Mouse (Mus musculus): ENCODE data around the gene Tmem52b.
"Not testable (repeated sequence)": the region's sequence is repeated elsewhere in the genome, so short reads cannot be mapped to it uniquely, and the experiment has no call there.

Tmem52b gene

GRCm38 (mm10) chr6:129512367-129512766 is at the start of gene Tmem52b:
Tmem52b (plus strand) TSS chr6:129512555.
- no peak for DNase-seq (ENCODE audit: low spot score)

DNA sequence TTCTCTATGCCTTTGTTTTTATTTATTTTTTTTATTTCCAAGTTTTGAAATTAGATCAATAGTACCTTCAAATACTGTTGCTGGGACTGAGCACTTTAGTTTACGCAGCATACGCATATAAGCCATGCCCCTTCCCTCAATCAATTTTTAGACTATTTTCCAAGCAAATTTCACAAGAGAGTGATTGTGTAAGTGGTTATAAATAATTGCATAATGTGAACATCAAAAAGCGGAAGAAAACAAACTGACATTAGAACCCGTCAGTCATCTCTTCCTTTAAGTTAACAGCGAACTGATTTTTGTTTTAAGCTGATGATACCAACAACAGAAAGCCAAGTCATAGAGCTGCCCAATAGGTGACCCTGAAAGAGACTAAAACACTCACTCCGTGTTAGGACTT is 41.0 kb upstream of the Tmem52b start:
- no peak for DNase-seq (ENCODE audit: low spot score)

GRCm38 (mm10) chr6:129472627-129473026 is 39.7 kb upstream of the Tmem52b start:
- DNase-seq (ENCODE audit: low spot score), result no peak

DNA sequence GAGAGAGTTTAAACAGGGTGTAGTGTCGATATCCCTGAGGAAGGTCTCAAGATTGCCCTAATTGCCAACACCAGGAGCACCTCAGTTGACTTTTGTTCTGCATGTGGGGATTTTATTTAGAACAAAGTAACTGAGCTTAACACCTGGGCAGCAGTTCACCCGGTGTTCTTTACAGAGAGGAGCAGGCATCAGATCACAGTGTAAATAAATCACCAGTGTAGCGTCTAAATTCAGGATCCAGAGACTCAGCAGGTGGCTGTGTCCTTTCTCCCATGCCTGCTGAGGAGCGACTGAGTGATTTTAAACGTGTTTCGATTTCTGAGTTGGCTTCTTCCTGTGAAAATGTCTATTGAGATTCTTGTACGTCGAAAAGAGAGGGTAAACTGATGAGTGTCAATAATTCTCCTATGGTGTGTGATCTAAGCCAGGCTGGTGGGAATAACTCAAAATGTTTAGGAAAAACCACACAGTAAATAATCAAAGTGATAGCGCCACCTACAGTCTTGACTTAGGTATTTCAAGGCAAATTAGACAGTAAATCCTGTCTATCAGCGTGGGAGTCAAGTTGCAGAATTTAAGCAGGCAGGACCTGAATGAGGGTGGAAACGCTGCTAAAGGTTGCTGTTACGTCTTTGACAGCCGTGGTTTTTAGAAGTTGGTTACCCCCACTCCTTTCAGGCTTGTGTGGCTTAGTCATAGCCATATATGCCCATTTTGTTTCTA is 35.8 kb upstream of the Tmem52b start:
- DNase-seq (ENCODE audit: low spot score), result no peak

DNA sequence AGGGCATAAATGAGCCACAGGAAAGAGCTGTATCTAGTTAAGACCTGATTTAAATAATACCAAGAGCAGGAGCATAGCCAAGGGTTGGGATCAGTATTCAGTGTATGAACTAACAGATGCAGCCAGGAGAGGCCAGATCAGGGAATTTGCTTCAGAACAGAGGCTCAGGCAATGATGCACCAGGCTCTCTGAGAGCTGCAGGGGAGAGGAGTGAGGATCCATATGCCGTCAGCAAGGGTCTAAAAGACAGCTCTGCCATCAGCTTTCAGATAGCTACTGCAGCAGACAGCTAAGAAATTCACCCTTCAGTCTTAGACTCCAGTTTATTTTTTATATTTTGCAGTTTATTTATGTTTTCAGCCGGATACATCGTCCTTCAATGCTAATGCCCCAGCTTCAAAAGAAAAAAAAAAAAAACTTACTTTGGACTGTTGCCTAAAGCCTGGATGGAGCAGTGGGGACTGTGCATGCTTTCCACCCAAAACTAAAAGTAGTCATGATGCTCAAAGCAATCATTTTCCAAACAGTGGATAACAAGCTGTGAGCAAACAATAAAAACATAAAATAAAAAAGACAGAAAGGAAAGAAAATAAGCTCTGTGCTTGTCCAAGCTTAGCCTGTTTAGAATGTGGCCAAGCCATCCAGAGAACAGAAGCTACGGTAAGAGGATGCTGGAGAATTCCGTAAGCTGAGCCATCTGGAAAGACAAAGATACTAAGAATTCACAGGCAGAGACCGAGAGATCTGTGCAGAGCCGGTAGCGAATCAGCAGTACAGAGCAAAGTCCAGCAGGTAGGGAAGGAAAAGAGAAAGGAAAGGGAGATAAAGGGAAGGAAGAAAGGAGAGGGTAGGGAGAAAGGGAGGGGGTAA is 32.0 kb upstream of the Tmem52b start:
- no peak for DNase-seq (ENCODE audit: low spot score)

GRCm38 (mm10) chr6:129494924-129495323 is 17.4 kb upstream of the Tmem52b start:
- DNase-seq (ENCODE audit: low spot score), result no peak

- no peak for DNase-seq (ENCODE audit: low spot score)
Measured at GRCm38 (mm10) chr6:129497345-129498218, 14.8 kb upstream of the Tmem52b start.

GRCm38 (mm10) chr6:129499516-129499915 is 12.8 kb upstream of the Tmem52b start:
- not testable (repeated sequence) for DNase-seq (ENCODE audit: low spot score)

- no peak for DNase-seq (ENCODE audit: low spot score)
Measured at GRCm38 (mm10) chr6:129503471-129503870, 8.9 kb upstream of the Tmem52b start.

DNA sequence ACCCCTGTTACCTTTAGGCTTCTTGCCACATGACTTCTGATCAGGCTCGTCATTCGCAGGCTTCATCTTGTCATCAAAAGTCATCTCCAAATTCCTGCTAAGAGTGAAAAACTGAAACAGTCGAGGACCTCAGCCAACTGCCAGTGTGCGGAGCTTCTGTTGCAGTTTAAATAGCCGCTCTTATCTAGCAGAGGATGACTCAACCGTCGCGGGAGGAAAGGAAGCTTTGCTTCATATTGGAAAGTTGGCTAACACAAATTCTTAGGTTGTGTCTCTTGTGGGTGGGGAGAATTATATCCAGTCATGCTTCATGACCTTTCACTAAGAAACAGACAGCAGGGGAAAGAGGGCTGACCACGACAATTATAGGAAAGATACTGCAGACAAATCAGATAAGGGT is 5.3 kb upstream of the Tmem52b start, which contains the start of gene Olr1:
TSS of gene Olr1 (minus strand) at position 142 of the 400 bp plus-strand sequence.
- no peak for DNase-seq (ENCODE audit: low spot score)

DNA sequence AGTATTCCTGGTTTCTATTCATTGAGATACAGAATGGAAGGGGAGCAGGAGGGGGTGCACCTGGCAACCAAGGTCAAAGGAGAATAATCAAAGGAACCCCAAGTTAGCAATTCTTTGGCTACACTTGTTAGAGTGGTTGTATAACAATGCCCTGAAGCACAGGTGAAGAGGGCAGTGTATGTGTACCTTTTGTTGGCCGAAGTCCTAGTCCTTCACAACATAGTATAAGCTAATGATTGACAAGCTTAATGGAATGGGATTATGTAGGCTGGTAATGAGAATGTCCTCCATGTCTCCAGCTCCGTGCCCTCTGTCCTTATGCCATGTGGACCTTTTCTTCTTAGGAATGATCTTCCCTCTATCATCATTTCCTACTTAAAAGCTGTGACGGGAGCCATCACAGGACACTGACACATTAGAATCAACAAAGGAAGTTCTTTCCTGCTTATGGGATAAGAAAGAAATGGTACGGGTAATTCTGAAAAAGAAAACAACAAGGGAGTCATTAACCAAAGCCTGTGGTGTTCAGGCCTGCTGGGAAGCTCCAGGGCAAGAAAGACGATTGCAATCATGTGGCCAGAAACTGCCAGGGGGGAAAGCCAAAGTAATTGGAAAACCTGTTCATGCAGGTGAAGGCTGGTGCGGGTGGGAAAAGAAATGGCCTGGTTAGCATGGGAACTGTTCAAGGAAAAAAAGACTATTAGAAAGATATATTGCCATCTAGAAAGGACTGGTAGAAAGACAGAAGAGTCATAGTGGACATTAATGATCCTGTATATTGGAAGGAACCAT is 2.0 kb upstream of the Tmem52b start:
- no peak for DNase-seq (ENCODE audit: low spot score)

DNA sequence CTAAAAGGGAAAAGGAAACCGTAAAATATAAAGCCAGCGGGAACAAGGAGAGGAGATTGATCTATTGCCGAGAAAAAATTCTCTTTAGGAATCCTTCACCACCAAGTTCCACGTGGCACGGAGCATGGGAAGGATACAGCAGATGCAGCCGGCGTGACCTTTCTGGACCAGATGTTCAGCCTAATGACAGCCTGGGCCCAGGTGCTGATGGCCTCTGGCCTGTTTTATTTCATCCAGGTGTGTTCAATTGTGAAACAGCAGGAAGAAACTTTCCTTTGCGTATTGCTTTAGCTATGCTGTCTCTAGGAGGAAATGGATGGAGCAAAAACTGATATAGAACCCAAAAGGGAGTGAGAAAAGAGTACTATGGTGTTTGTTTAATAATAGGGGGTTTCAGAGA is 513 bp downstream of the Tmem52b start:
- no peak for DNase-seq (ENCODE audit: low spot score)

- no peak for DNase-seq (ENCODE audit: low spot score)
Measured at GRCm38 (mm10) chr6:129513409-129513808, 1.1 kb downstream of the Tmem52b start.

- DNase-seq (ENCODE audit: low spot score), result no peak
Measured at GRCm38 (mm10) chr6:129514376-129514775, 2.0 kb downstream of the Tmem52b start.

- no peak for DNase-seq (ENCODE audit: low spot score)
Measured at GRCm38 (mm10) chr6:129515068-129515467, 2.7 kb downstream of the Tmem52b start.

GRCm38 (mm10) chr6:129516388-129516787 is 4.0 kb downstream of the Tmem52b start:
- DNase-seq (ENCODE audit: low spot score), result no peak

DNA sequence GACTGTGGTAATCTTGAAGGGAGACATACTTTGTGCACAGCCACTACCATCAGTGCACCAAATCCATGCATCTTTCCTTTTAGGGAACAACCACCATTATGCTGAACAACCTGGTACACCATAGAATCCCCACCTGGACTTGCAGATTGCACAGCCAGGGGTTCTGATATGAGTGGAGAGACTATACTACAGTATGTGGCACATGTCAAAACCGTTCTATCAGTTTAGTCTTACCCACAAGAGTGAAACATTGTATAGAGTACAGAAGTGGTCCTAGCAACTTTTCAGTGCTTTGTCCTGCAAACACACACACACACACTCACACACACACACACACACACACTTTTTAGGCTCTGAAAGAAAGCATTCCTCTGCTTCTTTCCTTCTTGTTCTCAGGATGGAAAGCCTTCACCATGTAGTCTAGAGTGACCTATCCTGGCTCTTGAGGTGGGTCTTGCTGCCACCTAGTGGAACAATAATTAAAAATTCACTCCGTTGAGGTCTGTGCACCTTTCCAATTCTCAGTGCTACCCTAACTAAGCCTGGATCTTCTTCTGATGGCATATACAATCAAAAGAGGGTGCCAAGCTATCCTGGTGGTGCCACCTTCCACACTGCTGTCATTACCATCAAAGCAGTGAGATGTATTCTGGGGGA is 5.5 kb downstream of the Tmem52b start:
- no peak for DNase-seq (ENCODE audit: low spot score)

DNA sequence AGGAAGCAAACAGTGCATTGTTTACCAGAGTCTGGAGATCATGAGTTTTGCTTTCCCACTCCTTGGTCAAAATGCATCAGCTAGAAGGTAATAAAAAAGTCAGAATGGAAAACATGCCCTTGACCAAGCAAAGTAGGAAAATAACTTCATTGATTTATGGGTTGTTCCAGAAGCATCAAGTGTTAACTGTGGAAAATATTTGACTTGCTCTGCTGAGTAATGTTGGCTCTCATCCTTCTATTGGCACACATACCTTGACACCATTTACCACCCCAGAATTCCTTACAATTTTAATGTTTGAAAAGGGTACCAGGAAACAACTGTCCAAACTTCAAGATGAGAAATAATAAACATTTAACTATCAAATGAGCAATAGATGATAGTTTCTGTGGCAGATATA is 13.7 kb downstream of the Tmem52b start:
- DNase-seq (ENCODE audit: low spot score), result no peak

GRCm38 (mm10) chr6:129527416-129527815 is 15.1 kb downstream of the Tmem52b start:
- no peak for DNase-seq (ENCODE audit: low spot score)

DNA sequence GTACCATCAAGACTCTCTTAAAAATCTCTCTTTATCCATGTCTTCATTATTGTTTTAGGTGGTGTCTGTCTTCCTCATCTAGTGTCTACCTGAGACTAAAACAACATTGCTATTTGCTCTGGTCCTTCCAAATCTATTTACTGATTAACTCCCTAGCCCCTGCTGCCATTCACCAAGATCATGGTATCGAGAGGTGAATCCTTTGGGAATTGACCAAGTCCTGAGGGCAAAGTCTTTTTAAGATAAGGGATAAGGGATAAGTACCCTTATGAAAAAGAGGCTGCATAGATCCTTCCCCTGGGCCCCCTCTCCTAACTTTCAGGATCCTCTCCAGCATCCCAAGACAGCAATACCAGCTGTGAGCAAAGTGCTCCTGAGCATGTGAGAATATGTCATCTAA is 17.2 kb downstream of the Tmem52b start:
- no peak for DNase-seq (ENCODE audit: low spot score)

- no peak for DNase-seq (ENCODE audit: low spot score)
Measured at GRCm38 (mm10) chr6:129530261-129530660, 17.9 kb downstream of the Tmem52b start.
